Mouse (Mus musculus) small intestine, adult 2 months (tissue): Measurements from ENCODE around the gene Creb5.

ENCODE experiments used
- CTCF ChIP-seq: fragments of 200-500 bp; IDR thresholded peaks from 2 replicates; pipeline ENCODE4 v1.5.1; 2012; ENCODE audit warnings: low read depth, mild to moderate bottlenecking, control low read depth, inconsistent platforms, low read length, moderate library complexity, mixed read lengths; ENCODE audit not compliant: insufficient replicate concordance, insufficient read length; ENCODE audit errors: extremely low read depth
- POLR2A ChIP-seq: fragments of 200-500 bp; IDR thresholded peaks from 2 replicates; pipeline ENCODE4 v1.6.1; 2012; ENCODE audit warnings: low read depth, mild to moderate bottlenecking, control low read depth, inconsistent platforms, low read length, moderate library complexity

GRCm38 (mm10) chr6:53472751-53473150 is 185.7 kb downstream of the Creb5 start:
- TF ChIP-seq CTCF (no peak), POLR2A (no peak)
